Mouse (Mus musculus) right cerebral cortex, postnatal 14 days (tissue): ENCODE measurements around the gene Akap6.

ENCODE experiments used
- DNase-seq: peaks from one replicate; pipeline ENCODE4 v3.0.0; 2022

Gene Akap6

DNA sequence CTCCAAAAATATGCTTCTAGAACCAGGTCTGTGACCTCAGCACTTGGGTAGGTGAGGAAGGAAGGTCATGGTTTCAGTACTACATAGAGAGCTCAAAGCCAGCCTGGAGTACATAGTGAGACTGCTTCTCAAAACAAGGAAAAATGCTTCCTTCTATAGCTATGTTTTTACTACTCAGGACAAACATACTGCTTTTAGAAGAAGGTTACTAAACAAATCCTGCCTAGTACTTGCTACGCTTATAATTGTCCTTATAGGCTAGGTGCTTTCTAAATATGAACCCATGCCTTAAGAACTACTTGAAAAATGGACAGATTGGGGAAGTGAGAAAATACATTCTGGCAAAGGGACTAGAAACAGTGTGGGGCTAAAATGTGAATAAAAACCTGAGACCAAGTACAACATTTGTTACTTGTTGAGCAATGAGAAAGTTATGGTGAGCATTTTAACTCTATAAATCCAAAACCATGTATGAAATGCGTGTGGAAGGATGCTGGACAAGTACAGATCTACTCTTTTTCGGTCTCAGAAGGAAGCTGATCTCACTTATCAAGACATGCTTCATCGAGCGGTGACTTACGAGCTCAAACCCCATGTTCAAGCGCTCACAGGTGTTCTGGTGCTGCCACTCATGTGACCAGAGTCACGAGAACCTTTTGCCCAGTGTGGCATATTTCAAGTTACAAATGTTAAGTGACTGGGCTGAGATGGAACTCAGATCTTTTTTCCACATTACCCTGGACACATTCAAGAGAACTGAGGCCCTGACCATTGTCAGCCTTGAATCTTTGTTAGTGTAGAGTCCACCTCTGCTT, 469.2 kb downstream of the Akap6 start:
- no peak for DNase-seq

DNA sequence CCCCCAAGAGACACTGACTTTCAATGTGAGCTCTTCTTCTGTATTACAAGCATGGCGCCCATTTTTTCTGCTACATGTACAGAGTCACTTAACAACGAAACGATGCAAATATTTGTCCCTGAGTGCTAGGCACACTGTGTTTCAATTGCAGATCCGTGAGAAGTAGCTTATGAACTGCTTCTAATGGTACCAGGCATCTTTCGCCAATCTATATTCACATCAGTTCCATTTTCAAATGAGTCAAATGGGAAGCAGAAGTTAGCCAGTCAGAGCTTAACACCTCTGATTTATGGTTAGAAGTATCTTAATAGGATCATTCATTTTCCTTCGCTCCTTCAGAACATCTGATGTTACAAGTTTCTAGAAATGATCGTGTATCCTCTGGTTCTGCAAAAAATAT, 492.3 kb downstream of the Akap6 start:
- no peak for DNase-seq

DNA sequence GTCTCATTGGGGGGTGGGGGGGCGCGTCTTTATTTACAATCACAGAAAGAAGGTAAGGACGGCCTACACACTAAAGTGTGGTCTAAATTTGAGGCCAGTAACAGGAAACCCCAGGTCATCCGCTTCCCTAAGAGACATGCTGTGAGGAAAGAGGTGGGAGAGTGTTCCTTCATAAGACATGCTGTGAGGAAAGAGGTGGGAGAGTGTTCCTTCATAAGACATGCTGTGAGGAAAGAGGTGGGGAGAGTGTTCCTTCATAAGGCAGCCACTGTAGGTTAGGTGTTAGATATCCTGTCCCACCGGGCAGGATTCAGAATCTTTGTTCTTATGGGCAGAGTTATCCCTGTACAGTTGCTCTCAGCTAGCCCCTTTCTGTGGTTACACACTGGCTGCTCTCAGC, 494.5 kb downstream of the Akap6 start:
- no peak for DNase-seq
